Mouse (Mus musculus): ENCODE measurements around the gene Got1. TPM values are rescaled to one million over a fixed set of nuclear protein-coding genes. Genes with fewer than 3 reads are reported as not detected.
A peak's percentile ranks its signal among the peaks of the same experiment; 100 is the strongest.

The Got1 gene
- total and polyA plus RNA-seq, 3 experiments, result 131 to 228 (median 176) TPM

DNA sequence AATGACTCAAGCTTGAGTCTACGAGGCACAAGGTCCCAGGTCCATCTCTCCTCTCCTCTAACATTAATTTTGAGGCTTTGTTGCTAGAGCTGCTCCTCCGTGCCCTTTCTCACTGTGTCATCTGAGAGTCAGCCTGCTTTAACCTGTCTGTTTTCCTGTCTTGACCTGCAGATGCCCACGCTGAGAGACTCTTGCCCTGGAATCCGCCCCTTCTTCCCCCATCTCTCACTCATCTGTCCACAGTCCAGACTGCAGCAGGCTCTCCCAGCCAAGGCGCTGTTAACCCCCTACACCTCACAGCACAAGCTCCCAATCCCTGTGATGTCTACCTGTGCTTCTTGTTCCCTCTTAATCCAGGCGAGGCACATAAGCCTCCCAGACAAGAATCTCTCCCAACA is 27.1 kb upstream of the Got1 start:
- H3K27me3 ChIP-seq (replicated peaks), result peaks cover 10% of the 10 kb centered on the region
- H3K4me2 ChIP-seq (ENCODE audit: insufficient read depth, low read depth, poor library complexity, severe bottlenecking), result 0 out of 2 replicates have a peak overlapping the region, but pooled peaks have one; percentile 14
- H3K4me3 ChIP-seq (replicated peaks in 1 of 3; ENCODE audit: low read depth in 2 of 3, low read length in 2 of 3, poor library complexity in 1 of 3), result no peak overlapping the region
- no peaks in the 10 kb centered on the region for H3K79me2 ChIP-seq (replicated peaks; ENCODE audit: control insufficient read depth, extremely low read depth, insufficient read depth, poor library complexity, severe bottlenecking)
- in situ Hi-C loops (cut with MboI; ENCODE audit: low pct_ligation_motif_present, low pct_unique_long_range_greater_than_20kb, low sequenced_read_pairs), result no loop called here
- H3K4me1 ChIP-seq (ENCODE audit: control insufficient read depth in 1 of 2, insufficient read depth in 2 of 2), result no peaks in the 10 kb centered on the region
- DNase-seq (ENCODE audit: extremely low read depth), result no peak
- dilution Hi-C loops (cut with MboI; ENCODE audit: extremely low pct_ligation_motif_present, extremely low pct_unique_long_range_greater_than_20kb, low sequenced_read_pairs), result no loop called here
- no peaks in the 10 kb centered on the region for H3K36me3 ChIP-seq (replicated peaks in 1 of 2; ENCODE audit: control insufficient read depth in 1 of 2, insufficient read depth in 1 of 2, low read length in 1 of 2)
- no peaks in the 10 kb centered on the region for H3K9me3 ChIP-seq (replicated peaks; ENCODE audit: low read length)
- H3K27ac ChIP-seq (ENCODE audit: insufficient read depth, low read depth), result no peak overlapping the region
- TF ChIP-seq CTCF (conservative IDR thresholded peaks at IDR 0.05 in 1 of 2, IDR thresholded peaks at IDR 0.05 in 1 of 2; ENCODE audit: low read depth in 2 of 2, low read length in 2 of 2) (no peak), ETS1 (conservative IDR thresholded peaks at IDR 0.05; ENCODE audit: low read depth, low read length) (no peak), PAX5 (IDR thresholded peaks at IDR 0.05; ENCODE audit: low read length) (no peak), SMC3 (IDR thresholded peaks at IDR 0.05; ENCODE audit: low read depth, low read length) (no peak), JUN (IDR thresholded peaks at IDR 0.05; ENCODE audit: insufficient read depth, low read depth, low read length) (no peak), NELFE (IDR thresholded peaks at IDR 0.05; ENCODE audit: low read depth, low read length) (no peak), POLR2A (IDR thresholded peaks at IDR 0.05; ENCODE audit: low read depth, low read length) (no peak), ZNF384 (IDR thresholded peaks at IDR 0.05; ENCODE audit: low read depth, low read length) (no peak), SIN3A (IDR thresholded peaks at IDR 0.05; ENCODE audit: low read length) (no peak)
- no peak overlapping the region for H3K9ac ChIP-seq (ENCODE audit: insufficient read depth, low read depth)

DNA sequence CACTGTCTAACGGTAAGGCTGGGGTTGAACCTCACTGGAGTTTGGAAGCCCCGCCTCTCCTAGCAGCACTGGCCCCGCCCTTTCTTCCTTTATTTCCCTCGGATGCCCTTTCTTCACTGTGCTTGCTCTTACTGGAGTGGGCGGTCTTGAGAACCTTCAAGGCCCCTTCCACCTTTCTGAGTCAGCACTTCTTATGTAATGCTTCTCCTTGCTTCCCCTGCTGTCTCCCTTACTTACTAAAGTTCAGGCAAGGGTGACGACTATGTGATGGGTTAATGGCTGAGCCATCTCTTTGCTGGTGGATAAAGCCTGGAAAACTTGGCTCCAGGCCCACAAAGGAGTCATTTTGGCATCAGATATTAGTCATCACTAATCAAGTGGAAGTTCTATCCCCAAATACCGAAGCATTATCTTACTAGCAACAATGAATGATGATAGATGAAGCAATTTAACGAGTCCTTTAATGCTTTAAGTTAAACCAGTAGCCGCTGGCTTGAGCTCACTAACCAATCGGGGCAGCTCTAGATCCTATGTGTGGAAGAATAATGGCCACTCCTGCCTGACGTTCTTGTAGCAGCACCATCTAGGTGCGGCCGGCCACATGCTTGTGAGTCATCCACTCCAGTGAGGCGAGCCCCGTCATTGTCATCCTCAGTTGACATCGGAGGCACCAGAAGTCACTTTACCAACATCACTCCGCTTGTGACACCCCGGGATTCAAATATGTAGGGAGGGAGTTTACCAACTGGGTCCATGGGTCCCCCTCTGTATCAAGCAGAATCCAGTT is 26.5 kb upstream of the Got1 start:
- Histone ChIP-seq H3K9me3 (replicated peaks; ENCODE audit: low read length) (no peaks in the 10 kb centered on the region), H3K4me1 (ENCODE audit: control insufficient read depth in 1 of 2, insufficient read depth in 2 of 2) (no peaks in the 10 kb centered on the region), H3K4me3 (replicated peaks in 1 of 3; ENCODE audit: low read depth in 2 of 3, low read length in 2 of 3, poor library complexity in 1 of 3) (no peak overlapping the region), H3K4me2 (ENCODE audit: insufficient read depth, low read depth, poor library complexity, severe bottlenecking) (peak overlapping the region; percentile 14; the same call in 1 of the 2 replicates), H3K27ac (ENCODE audit: insufficient read depth, low read depth) (no peak overlapping the region), H3K79me2 (replicated peaks; ENCODE audit: control insufficient read depth, extremely low read depth, insufficient read depth, poor library complexity, severe bottlenecking) (no peaks in the 10 kb centered on the region), H3K9ac (ENCODE audit: insufficient read depth, low read depth) (no peak overlapping the region), H3K27me3 (replicated peaks) (peaks cover 14% of the 10 kb centered on the region), H3K36me3 (replicated peaks in 1 of 2; ENCODE audit: control insufficient read depth in 1 of 2, insufficient read depth in 1 of 2, low read length in 1 of 2) (no peaks in the 10 kb centered on the region)
- no peak for TF ChIP-seq NELFE (IDR thresholded peaks at IDR 0.05; ENCODE audit: low read depth, low read length)
- TF ChIP-seq TCF12 (IDR thresholded peaks at IDR 0.05; ENCODE audit: low read depth, low read length), result no peak
- TF ChIP-seq JUN (IDR thresholded peaks at IDR 0.05; ENCODE audit: insufficient read depth, low read depth, low read length), result no peak
- TF ChIP-seq MXI1 (IDR thresholded peaks at IDR 0.05; ENCODE audit: low read depth, low read length), result no peak
- no peak for TF ChIP-seq JUND (conservative IDR thresholded peaks at IDR 0.05; ENCODE audit: low read depth, low read length)
- TF ChIP-seq CHD2 (IDR thresholded peaks at IDR 0.05; ENCODE audit: low read length), result no peak
- no peak for TF ChIP-seq NRF1 (IDR thresholded peaks at IDR 0.05; ENCODE audit: low read depth, low read length)
- in situ Hi-C loops (cut with MboI; ENCODE audit: low pct_ligation_motif_present, low pct_unique_long_range_greater_than_20kb, low sequenced_read_pairs) (no loop called here), dilution Hi-C loops (cut with MboI; ENCODE audit: extremely low pct_ligation_motif_present, extremely low pct_unique_long_range_greater_than_20kb, low sequenced_read_pairs) (no loop called here)
- DNase-seq (ENCODE audit: extremely low read depth), result no peak
